Mouse (Mus musculus): ENCODE data around the gene Irf2.

Irf2 gene

DNA sequence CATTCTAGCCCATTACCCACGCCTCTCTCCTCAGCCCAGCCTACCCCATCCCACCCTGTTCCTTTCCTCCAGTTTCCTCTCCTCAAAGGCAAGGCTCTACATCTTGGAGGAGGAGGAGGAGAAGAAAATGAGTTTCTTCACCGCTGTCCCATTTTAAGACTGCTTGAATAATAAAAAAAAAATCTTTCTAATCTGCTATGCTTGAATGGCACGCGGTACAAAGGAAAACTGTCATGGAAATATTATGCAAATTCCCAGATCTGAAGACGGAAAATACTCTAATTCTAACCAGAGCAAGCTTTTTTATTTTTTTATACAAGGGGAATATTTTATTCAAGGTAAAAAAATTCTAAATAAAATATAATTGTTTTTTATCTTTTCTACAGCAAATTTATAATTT, 107.4 kb downstream of the Irf2 start:
- no peak for DNase-seq

DNA sequence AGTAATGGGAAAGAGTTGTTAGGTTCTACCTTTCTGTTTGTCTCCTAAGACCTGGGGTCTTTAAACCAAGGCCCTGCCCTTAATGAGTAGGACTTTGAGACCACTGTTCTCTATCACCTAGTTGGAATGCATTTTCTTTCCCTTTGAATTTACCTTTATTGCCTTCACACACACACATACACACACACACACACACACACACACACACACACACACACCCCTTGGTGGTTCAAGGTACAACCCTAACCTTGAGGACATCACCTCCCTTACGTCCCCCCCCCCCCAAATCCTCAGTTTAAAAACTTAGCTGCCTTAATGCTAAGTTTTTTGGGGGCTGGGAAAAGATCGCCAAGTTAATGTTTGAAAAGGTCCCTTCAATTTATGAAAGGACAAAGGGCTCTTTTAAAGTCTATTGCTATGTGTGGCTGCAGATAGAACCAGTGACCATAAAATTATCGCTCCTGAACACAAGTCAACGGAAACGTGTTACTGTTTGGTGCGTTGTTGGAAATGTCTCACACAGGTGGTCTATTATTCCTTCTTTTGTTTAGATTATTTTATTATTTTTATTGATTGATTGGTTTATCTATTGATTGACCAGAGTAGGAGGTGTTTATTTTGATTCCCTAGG, 108.6 kb downstream of the Irf2 start:
- DNase-seq = no peak

- DNase-seq = no peak
Measured at GRCm38 (mm10) chr8:46848931-46849330, 109.4 kb downstream of the Irf2 start.

- DNase-seq = no peak
Measured at GRCm38 (mm10) chr8:46849458-46849857, 109.9 kb downstream of the Irf2 start.

GRCm38 (mm10) chr8:46850258-46850897, 110.8 kb downstream of the Irf2 start:
- no peak for DNase-seq

- DNase-seq = no peak
Measured at GRCm38 (mm10) chr8:46851560-46851959, 112.0 kb downstream of the Irf2 start.

GRCm38 (mm10) chr8:46852377-46852776, 112.8 kb downstream of the Irf2 start:
- DNase-seq = peak; percentile 46

DNA sequence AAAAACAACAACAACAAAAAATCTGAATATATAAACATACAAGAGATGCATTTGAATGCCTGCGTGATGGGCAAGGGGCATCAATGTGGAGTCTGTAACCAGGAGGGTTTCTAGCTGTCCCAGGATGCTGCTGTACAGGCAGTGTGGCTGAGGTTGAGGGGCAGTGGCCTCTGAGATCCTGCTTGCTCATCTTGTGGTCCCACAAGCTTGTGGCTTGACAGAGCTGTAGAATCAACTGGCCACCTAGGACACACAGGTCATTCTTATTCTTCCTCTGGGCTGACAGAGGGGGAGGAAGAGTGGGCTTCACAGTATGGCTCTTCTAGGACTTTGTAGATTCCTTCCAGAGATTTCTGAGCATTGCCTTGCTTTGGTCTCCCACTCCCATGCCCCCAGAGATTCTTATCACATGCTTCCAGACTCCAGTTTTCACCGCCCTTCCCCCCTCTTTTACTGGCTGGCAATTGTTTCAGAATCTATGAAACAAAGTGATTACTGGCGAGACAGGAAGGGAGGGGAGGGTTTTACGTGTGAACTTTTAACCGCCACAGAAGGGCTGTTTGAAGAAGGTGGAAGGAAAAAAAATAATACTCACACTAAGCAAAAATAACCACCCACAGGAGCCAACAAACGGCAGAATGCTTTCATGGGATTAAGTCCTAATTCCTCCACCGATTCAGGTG, 119.8 kb downstream of the Irf2 start:
- peak; percentile 54 for DNase-seq

DNA sequence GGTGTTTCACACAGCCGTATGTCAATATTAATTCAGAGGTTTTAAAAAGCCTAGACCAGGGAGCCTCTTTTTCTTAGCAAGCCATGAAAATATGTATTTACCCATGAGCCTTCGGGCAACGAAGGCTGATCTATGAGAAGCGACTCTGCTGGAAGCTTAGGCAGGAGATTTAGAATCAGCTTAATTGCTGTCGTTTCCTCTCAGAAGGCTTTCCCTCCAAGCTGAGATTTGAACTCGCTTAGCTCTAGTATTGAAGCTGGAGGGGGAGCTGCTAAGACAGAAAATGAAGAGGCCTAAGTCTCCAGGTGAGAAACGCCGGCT, 120.3 kb downstream of the Irf2 start:
- no peak for DNase-seq

GRCm38 (mm10) chr8:46862508-46862907, 123.0 kb downstream of the Irf2 start:
- no peak for DNase-seq

DNA sequence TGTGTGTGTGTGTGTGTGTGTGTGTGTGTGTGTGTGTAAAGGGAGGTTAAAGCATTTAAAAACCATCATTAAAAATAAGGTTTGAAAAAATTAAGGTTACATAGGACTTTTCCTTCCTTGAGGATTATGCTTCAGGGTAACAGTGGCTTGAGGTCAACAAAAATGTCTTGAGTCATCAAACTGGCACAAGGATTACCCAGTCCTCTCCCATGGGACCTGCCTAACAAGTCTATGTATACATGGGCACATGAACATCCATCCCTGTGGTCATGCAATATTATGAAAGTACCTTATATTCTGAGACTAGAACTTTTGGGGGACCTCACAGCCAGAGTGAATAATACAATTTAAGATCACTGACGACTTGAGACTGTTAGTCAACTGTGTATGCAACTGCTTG, 125.9 kb downstream of the Irf2 start:
- DNase-seq = no peak

- DNase-seq = no peak
Measured at GRCm38 (mm10) chr8:46867440-46867839, 127.9 kb downstream of the Irf2 start.

GRCm38 (mm10) chr8:46868346-46869065, 129.0 kb downstream of the Irf2 start:
- DNase-seq = no peak

- no peak for DNase-seq
Measured at GRCm38 (mm10) chr8:46869521-46869925, 130.0 kb downstream of the Irf2 start.

GRCm38 (mm10) chr8:46871086-46871485, 131.6 kb downstream of the Irf2 start:
- DNase-seq = no peak

DNA sequence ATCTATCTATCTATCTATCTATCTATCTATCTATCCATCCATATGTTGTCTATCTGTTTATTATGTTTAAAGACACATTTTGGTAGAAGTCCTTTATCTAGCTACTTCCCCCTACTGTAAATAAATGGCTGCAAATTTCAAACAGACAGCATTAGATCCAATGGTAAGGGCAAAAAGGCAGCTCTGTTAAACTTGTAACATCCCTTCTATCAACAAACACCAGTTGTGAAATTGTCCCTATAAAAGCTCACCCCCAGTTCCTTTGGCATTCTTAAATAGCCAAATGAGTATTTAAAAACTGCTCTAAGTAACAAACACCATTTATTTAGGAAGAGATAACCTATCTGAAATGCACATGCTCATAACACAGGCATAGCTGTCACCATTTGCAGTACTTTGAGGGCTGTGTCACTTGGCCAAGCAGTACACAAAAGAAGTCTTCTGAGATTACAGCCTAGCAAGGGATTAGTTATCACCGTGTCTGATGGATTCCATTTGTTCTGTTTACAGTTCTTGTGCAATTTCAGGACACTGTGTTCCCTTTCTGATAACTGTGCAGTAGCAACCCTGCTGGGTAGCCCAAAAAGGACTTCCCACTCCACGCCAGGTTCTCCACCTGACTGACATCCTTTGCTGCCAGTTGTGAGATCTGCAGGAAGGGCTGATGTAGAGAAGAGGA, 136.2 kb downstream of the Irf2 start:
- no peak for DNase-seq

- peak; percentile 30 for DNase-seq
Measured at GRCm38 (mm10) chr8:46881348-46881747, 141.8 kb downstream of the Irf2 start.

DNA sequence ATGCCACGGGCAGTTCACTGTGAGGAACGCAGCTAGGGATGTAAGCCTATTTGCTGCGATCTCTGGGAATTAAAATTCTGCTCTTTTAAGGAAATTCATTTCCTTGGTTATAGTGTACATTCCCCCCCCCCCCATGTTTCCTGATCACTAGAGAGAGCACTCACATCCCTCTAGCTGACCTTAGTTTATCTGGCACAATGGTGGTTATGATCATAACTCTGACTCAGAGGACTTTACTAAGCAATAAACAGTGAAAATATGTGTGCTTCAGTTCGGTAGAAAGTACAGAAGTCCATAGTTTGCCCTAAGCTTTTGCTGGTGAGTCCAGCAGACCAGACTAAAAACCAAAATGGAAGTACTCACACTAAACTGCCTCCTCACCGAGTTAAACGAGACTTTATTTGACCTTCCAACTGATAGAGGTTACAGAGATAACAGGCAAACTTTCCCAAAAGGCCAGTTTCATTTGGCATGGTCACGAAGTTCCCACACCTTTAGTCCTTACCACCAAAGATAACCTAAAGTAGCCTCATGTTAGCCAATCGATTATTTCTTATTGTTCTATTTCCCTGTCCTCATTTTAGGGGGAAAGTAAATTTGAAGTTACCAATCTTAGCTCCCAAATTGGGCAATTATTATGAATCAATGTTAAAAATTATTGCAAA, 142.4 kb downstream of the Irf2 start:
- DNase-seq = no peak

DNA sequence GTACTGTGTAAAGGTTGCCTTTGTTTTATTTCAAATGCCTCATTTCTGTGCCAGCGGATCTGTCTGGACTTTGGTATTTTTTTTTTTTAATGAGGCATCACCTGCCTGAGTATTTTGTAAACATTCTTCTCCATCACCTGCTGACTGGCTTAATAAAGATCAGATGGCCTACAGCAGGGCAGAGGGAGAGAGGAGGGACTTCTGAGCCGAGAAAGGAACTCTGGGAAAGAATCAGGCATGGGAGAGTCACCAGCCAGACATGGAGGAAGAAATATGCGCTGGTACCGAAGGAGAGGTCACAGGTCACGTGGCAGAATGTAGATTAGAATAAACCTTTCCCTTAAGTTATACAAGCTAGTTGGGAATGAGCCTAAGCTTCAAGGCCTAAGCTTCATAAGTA, 143.2 kb downstream of the Irf2 start:
- DNase-seq = no peak

- no peak for DNase-seq
Measured at GRCm38 (mm10) chr8:46883232-46884000, 143.9 kb downstream of the Irf2 start.

- DNase-seq = no peak
Measured at GRCm38 (mm10) chr8:46885786-46886185, 146.3 kb downstream of the Irf2 start.

- DNase-seq = no peak
Measured at GRCm38 (mm10) chr8:46886216-46886615, 146.7 kb downstream of the Irf2 start.

All from thymus, postnatal 14 days (tissue).